Mouse (Mus musculus) bone marrow macrophage, adult 2 months (primary cell): Measurements from ENCODE around the gene Tmed1. TPM values are rescaled to one million over a fixed set of nuclear protein-coding genes. Genes with fewer than 3 reads are reported as not detected.
"Not testable (repeated sequence)": the region's sequence is repeated elsewhere in the genome, so short reads cannot be mapped to it uniquely, and the experiment has no call there.

ENCODE experiments used
- H3K27ac ChIP-seq: 2 replicates; pipeline ENCODE4 v1.5.1; 2012; ENCODE audit warnings: low read depth, low read length; ENCODE audit not compliant: insufficient read depth
- H3K4me1 ChIP-seq: 2 replicates; pipeline ENCODE4 v1.6.1; 2012; ENCODE audit warnings: low read length; ENCODE audit not compliant: control insufficient read depth, insufficient read depth
- H3K4me3 ChIP-seq: 2 replicates; pipeline ENCODE4 v1.5.1; 2012; ENCODE audit warnings: mild to moderate bottlenecking, low read length, moderate library complexity; ENCODE audit not compliant: insufficient read depth
- CTCF ChIP-seq: IDR thresholded peaks from 2 replicates; pipeline ENCODE4 v1.5.1; 2012; ENCODE audit warnings: low read depth, mild to moderate bottlenecking, low read length, moderate library complexity
- POLR2A ChIP-seq: IDR thresholded peaks from 2 replicates; pipeline ENCODE4 v1.6.1; 2012; ENCODE audit warnings: mild to moderate bottlenecking, low read depth, low read length, borderline replicate concordance
- polyA plus RNA-seq: library from polyadenylated mRNA; stranded (reverse); fragments of >200 nt; gene quantifications from 2 replicates; pipeline ENCODE4 v1.2.4, GENCODE M21; 2012; ENCODE audit not compliant: missing spikeins, insufficient read depth, insufficient read length

The Tmed1 gene
- polyA plus RNA-seq, 1 experiment: 11.8 TPM

DNA sequence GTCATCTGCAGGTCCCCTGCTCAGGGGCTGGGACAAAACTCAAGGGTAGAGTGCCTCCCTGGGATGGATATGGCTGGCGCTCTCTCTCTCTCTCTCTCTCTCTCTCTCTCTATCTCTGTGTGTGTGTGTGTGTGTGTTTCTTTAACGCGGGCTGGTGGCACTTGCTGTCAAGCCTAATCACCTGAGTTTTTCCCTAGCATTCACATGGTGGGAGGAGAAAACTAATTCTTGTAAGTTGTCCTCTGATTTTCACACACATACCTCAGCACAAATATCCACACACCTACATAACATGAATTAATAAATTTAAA lies 16.5 kb upstream of the Tmed1 start:
- Histone ChIP-seq H3K4me1 (peaks cover 28% of the 10 kb centered on the region), H3K27ac (peak overlapping the region; percentile 99)

DNA sequence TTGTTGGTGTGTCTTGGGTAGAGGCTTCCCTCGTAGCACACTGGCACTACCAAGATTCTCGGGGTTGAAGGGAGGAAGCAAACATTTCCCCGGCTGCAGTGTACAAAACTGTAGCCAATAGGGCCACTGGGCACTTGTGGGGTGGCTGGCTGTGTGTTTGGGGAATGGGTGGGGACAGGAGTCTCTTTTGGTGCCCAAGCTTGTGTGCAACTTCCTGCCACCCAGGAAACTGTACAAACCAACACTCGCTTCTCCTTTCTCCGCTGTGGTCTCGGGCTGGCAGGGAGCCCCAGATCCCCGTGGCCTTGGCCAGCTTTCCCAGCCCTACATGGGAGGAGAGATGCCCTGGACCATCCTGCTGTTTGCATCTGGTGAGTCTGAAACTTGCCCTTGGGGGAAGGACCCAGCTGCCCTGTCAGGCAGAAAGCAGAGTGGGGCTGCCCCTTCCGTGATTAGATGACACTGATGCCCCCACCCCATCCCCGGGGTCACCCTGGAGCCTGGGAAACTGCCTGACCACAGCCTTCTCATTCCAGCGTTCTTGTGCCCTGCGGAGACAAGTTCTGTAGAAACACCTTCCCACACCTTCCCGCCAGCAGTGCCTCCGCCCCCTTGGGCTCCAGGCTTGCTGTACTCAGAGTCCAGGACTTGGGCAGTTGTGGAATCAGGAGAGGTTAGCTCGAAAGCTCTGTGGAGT lies 16.0 kb upstream of the Tmed1 start, which contains the start of gene AB124611:
Gene AB124611 (plus strand): TSS at position 240 of the 697 bp plus-strand sequence.
- H3K4me1 ChIP-seq: peaks cover 28% of the 10 kb centered on the region
- TF ChIP-seq POLR2A: no peak
- TF ChIP-seq CTCF: no peak
- peak within 1 kb of the TSS; percentile 65 for H3K4me3 ChIP-seq
- peak within 1 kb of the TSS; percentile 99 for H3K27ac ChIP-seq

More for the DNA sequence above, 16.5 kb upstream of the Tmed1 start:
- TF ChIP-seq CTCF (no peak), POLR2A (no peak)
- H3K4me3 ChIP-seq: peak overlapping the region; percentile 65

DNA sequence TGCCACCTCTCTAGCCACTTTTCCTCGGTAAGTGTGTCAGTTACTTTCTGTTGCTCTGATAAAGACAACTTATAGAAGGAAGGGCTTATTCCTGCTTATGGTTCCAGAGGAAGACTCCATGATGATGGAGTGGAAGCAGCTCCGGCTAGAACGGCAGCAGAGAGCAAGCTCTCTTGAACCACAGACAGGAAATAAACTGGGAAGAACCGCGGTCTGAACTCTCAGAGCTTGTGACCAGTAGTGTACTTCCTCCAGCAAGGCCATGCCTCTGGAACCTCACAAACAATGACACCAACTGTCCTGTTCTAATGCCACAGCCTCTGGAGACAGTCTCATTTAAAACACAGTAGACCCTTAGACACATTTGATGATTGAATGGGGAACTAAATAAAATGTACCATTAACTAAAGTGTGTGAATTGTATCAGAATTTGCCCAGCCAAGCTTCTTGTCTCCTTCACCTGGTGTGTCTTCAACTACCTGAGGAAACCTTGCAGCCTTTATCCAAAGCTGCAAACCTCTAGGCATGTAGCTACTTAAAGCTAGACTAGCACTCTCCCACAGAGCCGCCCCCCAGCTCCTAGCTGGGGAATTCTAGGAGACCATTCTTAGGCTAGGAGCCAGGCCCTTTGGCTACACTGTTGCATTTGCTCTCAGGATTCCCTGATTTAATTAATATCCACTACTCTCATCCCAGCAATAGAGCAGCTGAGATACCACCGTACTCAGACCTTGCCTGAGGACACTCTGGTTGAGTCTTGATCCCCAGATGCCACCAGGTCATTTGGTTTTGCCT lies 15.3 kb upstream of the Tmed1 start:
- peak overlapping the region; percentile 99 for H3K27ac ChIP-seq

DNA sequence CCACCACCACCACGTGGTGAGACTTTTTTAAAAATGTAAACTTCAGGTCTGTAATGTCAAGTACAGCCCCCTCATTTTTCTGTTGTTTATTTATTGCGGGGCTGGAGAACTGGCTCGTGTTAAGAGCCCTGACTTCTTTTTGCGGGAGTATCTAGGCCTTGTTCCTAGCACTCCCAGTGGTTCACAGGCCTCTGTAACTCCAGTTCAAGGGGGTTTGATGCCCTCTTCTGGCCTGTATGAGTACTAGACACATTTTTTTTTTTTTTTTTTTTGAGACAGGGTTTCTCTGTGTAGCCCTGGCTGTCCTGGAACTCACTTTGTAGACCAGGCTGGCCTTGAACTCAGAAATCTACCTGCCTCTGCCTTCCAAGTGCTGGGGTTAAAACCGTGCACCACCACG lies 8.6 kb upstream of the Tmed1 start:
- peaks cover 10% of the 10 kb centered on the region for H3K4me1 ChIP-seq
- H3K4me3 ChIP-seq, H3K27ac ChIP-seq: not testable (repeated sequence)

More for the DNA sequence above, 15.3 kb upstream of the Tmed1 start:
- Histone ChIP-seq H3K4me3 (peak overlapping the region; percentile 46), H3K4me1 (peaks cover 28% of the 10 kb centered on the region)
- TF ChIP-seq POLR2A (no peak), CTCF (no peak)

DNA sequence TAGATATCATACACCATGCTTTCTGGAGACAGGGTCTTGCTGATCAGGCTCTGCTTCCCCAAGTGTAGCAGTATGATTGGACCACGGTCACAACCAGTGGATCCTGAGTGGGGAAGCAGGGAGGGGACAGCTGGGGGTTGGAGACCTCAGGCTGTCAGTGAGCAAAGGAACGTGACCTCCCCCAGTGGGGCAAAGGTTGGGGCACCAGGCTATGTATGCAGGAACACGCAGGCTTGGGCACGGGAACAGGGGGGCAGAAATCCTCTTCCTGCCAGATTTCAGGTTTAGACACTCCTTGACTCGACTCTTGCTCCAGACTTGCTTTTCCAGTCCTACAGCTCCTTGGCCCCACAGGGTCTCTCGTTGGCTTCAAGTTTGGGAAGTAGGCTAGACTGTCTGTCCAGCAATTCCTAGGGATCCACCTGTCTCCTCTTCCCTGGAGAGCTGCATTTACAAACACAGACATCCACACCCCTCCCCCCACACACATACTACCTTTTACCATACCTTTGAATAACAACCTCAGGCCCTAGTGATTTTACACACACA lies 8.0 kb upstream of the Tmed1 start:
- Histone ChIP-seq H3K27ac (no peak overlapping the region), H3K4me3 (no peak overlapping the region), H3K4me1 (peaks cover 10% of the 10 kb centered on the region)
- TF ChIP-seq CTCF (no peak), POLR2A (no peak)

DNA sequence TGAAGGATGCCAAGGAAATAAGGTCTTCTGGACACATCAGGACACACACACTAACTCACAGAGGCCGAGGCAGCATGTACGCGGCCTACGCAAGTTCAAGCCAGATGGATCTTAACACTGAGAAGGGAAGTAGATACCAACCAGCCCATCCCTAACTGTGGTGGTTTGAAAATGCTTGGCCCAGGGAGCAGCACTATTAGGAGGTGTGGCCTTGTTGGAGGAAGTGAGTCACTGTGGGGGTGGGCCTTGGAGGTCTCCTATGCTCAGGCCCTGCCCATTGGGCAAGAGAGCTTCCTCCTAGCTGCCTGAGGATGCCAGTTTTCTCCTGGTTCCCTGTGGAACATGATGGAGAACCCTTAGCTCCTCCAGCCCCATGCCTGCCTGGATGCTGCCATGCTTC lies 3.4 kb upstream of the Tmed1 start:
- Histone ChIP-seq H3K27ac (no peak overlapping the region), H3K4me1 (peaks cover 20% of the 10 kb centered on the region), H3K4me3 (no peak overlapping the region)
- TF ChIP-seq POLR2A: no peak
- TF ChIP-seq CTCF: no peak

DNA sequence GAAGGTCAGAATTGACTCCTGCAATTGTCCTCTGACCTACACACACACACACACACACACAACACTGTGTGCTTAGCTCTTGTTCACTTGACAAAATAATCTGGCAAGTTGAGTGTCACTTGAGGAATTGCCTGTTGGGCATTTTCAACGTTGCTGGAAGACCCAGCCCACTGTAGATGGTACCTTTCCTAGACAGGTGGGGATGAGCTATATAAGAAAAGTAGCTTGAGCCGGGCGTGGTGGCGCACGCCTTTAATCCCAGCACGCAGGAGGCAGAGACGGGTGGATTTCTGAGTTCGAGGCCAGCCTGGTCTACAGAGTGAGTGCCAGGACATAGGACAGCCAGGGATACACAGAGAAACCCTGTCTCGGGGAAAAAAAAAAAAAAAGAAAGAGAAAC lies 1.0 kb upstream of the Tmed1 start:
- Histone ChIP-seq H3K27ac (peak overlapping the region; percentile 50), H3K4me1 (peaks cover 20% of the 10 kb centered on the region), H3K4me3 (peak overlapping the region; percentile 86)
- no peak for TF ChIP-seq CTCF
- TF ChIP-seq POLR2A: no peak

DNA sequence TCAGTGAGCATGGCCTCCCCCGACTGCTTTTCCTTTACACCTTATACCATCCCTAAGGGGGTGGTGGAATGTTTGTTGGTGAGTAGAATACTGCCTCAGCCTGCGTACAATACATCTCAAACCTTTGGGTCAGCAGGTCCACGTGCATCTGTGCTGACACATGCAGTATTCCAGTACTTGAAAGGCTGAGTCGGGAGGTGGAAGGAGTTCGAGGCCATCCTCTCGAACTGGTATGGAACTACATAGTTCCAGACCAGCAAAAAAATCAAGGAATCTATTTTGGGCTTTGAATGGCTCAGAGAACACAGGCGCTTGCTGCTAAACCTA lies 600 bp upstream of the Tmed1 start:
- Histone ChIP-seq H3K4me3 (peak overlapping the region; percentile 86), H3K4me1 (peaks cover 18% of the 10 kb centered on the region), H3K27ac (peak overlapping the region; percentile 50)
- no peak for TF ChIP-seq POLR2A
- TF ChIP-seq CTCF: no peak

DNA sequence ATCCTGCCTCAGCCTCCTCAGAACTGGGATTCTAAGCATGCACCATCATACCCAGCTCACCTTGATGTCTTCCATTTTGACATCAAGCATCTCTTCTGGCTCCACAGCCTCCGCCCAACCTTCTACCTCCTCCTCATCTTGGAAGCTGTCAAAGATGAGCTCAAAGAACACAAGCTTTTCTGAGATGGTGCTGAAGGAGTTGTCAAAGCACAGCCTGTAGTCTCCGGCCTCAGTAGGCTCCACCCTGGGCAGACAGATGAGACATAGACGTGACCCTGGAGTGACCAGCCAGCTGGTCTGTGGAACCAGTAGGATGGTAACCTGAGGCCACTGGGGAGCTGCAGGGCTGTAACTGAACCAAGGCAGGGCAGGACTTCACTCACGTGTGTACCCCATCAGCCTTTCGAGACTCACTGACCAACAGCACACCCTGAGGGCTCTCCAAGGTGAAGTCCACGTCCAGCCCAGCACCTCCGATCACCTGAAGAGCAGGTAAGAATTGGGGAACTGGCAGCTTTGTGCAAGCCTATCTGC lies 1.1 kb downstream of the Tmed1 start:
- Histone ChIP-seq H3K4me3 (peak overlapping the region; percentile 86), H3K4me1 (peaks cover 10% of the 10 kb centered on the region), H3K27ac (no peak overlapping the region)
- no peak for TF ChIP-seq CTCF
- TF ChIP-seq POLR2A: no peak

DNA sequence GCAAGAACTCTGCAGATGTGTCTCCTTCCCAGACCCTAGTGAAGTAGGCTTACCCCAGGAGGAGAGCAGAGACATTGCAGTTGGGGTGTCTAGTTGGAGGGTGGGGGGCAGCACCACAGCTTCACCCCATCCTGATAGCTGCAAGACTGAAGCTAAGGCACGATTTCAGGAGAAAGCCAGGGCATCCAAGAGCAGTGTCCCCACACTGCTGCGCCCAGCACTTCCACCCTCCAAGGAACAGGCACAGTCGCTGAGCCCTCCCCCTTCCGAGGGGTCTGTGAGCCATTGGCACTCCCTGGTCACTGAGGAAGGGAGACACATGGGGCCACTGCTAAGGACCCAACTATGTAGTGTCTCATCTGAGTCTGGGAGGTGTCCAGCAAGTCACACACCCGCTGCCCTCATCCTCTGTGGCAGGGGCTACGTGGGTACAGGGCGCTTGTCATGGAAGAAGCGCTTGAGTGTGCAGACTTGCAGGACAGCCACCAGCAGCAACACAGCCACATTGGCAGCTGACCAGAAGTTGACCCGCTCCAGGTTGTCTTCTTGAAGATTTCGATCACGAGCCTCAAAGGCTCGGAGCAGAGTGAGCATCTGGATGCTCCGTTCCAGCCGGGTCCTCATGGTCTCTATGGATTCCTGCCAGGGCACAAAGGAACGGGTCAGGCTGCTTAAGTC lies 2.2 kb downstream of the Tmed1 start:
- Histone ChIP-seq H3K27ac (no peak overlapping the region), H3K4me1 (peaks cover 10% of the 10 kb centered on the region), H3K4me3 (no peak overlapping the region)
- TF ChIP-seq CTCF: no peak
- TF ChIP-seq POLR2A: no peak
